In genomic region chr15:32460238-32460637, GRCm38 (mm10) we compare ENCODE assay signal across 25 mouse cellular contexts.
"Had no signal": no experiment of that assay in that cellular context is flagged by ENCODE, and none has a peak within 500 bp of the region (broad histone marks: within the 10 kb centered on the region; RNA-seq: fewer than 3 reads in every experiment).

No protein-coding gene starts in this region.

- H3K27me3 ChIP-seq: heart, embryonic 12.5 days; hindbrain, embryonic 12.5 days; intestine, embryonic 15.5 days; limb, embryonic 15.5 days; liver, embryonic 12.5 days had no signal

- H3K9ac ChIP-seq: heart, embryonic 12.5 days; hindbrain, embryonic 12.5 days; hindbrain, embryonic 14.5 days; intestine, embryonic 15.5 days; limb, embryonic 15.5 days; liver, embryonic 12.5 days; liver, embryonic 14.5 days had no signal

- H3K4me1 ChIP-seq: heart, embryonic 10.5 days; heart, embryonic 12.5 days; hindbrain, embryonic 10.5 days; hindbrain, embryonic 12.5 days; intestine, embryonic 15.5 days; liver, embryonic 12.5 days had no signal

- H3K9me3 ChIP-seq: heart, embryonic 10.5 days; heart, embryonic 12.5 days; hindbrain, embryonic 10.5 days; hindbrain, embryonic 12.5 days; intestine, embryonic 15.5 days; limb, embryonic 15.5 days; liver, embryonic 12.5 days had no signal

- H3K36me3 ChIP-seq: heart, embryonic 10.5 days; heart, embryonic 12.5 days; hindbrain, embryonic 10.5 days; hindbrain, embryonic 12.5 days; intestine, embryonic 15.5 days; limb, embryonic 15.5 days; liver, embryonic 12.5 days had no signal

- H3K27ac ChIP-seq: gastrocnemius, adult 2 months; heart, adult 2 months; heart, embryonic 10.5 days; hindbrain, embryonic 10.5 days; hindbrain, embryonic 12.5 days; hindbrain, embryonic 14.5 days; intestine, embryonic 15.5 days; layer of hippocampus, adult 2 months; left cerebral cortex, adult 2 months; limb, embryonic 15.5 days; liver, embryonic 12.5 days; liver, embryonic 14.5 days had no signal

- DNase-seq: gastrocnemius, adult 2 months; gastrocnemius, postnatal 10 days; gastrocnemius, postnatal 25 days; heart, adult 2 months; heart, postnatal 10 days; heart, postnatal 4 days; kidney, adult 18-20 months; kidney, adult 8-10 months; kidney, postnatal 10 days; kidney, postnatal 25 days; kidney, postnatal 4 days had no signal

- H3K4me2 ChIP-seq: heart, embryonic 12.5 days; hindbrain, embryonic 12.5 days; hindbrain, embryonic 14.5 days; intestine, embryonic 15.5 days; limb, embryonic 15.5 days; liver, embryonic 12.5 days had no signal

- ATAC-seq: hindbrain, embryonic 16.5 days; inflammation-experienced regulatory T-cells, adult 6 months; intestine, embryonic 15.5 days; intestine, postnatal 0 days; liver, embryonic 12.5 days had no signal

- H3K4me3 ChIP-seq: gastrocnemius, adult 2 months; heart, adult 2 months; heart, embryonic 10.5 days; heart, embryonic 12.5 days; hindbrain, embryonic 10.5 days; hindbrain, embryonic 12.5 days; intestine, embryonic 15.5 days; layer of hippocampus, adult 2 months; left cerebral cortex, adult 2 months; limb, embryonic 15.5 days; liver, embryonic 12.5 days had no signal
